Mouse (Mus musculus): ENCODE results near the gene Cabp7.
A peak's percentile ranks its signal among the peaks of the same experiment; 100 is the strongest.
"Not testable (repeated sequence)": the region's sequence is repeated elsewhere in the genome, so short reads cannot be mapped to it uniquely, and the experiment has no call there.

The Cabp7 gene

DNA sequence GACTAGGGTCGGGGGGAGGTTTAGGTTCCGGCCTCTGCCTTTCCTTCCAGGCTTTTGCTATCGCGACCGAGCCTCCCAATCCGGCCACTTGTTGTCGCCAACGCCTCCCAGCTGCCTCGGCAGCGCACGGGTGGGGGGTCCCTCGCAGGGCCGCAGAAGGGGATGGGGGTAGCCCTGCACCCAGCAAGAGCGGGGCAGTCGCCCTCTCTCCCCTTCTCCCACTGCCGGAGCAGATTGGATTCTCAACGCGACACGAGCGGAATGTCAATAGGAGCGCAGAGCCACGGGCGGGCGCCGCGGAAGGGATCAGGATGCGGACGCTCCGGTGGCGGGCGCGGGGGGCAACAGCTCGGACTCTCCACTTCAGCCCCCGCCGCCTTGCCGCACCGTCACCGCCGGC, 609 bp downstream of the Cabp7 start:
- no peak for DNase-seq (ENCODE audit: low spot score)

DNA sequence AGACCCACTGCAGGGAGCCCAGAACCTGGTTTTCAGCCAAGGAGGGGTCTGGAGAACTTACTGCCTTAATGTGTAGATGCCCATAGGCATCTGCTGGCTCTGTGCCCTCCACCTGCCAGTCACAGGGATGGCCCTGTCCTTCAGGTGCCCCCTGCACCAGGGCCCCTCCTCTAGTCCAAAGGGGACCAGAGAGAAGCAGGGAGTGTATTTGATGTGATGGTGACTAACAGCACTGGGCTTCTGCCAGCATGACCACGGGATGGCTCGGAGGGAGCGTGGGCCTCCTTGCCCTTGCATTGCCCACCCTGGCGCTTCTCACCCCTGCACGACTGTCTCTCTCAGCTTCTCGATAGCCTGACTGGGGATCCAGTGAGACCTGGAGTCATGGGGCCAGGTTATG, 1.9 kb downstream of the Cabp7 start:
- no peak for DNase-seq (ENCODE audit: low spot score)

DNA sequence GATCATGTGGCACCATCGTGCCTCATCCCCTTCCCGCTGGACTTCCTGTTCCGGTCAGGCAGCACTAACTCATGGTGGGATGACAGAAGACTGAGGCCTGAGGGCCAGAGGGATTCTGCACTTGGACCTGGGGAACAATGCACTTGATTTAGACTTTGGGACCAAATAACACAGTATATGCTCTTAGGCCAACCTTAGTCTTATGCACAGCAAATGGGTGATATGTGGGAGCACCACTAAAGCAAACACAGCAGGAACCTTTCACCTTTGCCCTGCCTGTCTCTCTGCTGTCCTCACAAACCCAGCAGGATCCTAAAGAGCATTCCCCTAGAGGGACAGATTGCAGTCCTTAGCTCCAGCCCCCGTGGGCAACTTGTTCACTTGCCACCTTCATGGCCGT, 5.8 kb downstream of the Cabp7 start:
- no peak for DNase-seq (ENCODE audit: low spot score)

DNA sequence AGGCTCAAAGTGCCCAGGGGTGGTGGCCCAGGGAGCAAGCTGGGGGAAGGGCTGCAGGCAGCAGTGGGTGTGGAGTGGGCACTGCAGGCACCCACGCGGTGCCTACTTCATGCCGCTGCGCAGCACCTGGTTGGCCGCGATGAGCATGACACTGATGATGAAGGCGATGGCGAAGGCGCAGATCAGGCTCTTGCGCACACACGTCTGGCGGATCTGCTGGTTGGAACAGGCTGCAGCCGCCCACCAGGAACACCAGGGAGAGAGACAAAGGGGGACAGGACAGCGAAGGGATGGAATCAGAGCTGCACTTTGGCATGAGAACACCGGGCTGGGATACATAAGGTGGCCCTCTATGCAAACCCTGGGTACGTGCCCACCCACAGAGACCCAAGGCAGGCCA, 7.9 kb downstream of the Cabp7 start:
- DNase-seq (ENCODE audit: low spot score), result no peak

DNA sequence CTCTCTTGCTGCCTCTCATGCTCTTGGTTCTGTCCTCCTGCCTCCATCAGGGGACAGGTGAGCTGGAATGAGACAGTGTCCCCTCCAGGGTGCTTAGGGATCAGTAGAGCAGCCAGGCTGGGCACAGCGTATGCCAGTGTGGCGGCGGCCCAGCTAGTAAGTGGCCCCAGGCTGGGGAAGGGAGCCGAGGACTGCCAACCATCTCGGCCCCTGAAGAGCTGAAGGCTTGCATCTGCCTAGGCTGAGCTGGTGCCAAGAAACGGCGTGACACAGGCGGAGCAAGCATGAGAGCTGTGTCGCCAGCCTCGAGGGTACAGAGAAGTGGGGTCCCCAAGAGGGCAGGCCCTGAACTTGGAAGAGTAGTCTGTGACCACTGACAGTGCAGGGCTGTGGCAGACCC, 8.9 kb downstream of the Cabp7 start:
- no peak for DNase-seq (ENCODE audit: low spot score)

DNA sequence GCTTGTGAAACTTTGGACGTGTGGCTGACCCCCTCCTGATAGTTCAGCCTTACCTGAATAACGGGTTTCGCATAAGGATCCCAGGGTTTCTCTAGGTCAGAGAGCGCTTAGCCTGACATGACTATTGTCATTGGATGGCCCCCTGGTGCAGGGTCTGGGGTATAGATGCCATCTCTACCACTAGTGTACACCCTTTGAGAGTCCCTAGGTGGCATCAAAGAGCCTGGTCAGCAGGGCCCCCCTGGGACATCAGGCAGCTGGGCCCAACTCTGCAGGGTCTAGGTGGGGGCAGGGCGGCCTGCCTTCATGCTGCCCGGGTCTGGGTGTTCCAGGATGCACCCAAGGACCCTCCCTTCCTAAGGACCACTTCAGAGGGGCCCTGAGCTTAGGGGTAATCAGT, 10.2 kb downstream of the Cabp7 start:
- DNase-seq (ENCODE audit: low spot score), result no peak

DNA sequence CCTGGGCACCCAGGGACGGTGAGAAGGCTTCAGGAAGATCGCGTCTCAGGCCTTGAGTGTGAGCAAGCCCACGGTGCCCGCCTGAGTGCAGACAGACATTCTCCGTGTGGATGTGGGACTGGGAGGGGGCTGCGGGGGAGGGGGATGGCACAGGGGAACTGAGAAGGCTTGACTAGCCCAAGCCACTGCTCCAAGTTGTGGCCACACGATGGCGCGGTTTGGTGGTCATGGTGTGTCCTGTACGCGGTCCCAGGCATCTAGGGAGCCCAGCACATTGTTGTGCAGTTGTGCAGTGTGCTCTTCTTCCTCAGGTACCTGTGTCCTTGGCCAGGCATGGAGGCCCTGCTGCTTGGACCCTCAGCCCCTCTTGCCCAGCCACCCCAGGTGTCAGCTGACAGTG, 12.4 kb downstream of the Cabp7 start:
- no peak for DNase-seq (ENCODE audit: low spot score)

DNA sequence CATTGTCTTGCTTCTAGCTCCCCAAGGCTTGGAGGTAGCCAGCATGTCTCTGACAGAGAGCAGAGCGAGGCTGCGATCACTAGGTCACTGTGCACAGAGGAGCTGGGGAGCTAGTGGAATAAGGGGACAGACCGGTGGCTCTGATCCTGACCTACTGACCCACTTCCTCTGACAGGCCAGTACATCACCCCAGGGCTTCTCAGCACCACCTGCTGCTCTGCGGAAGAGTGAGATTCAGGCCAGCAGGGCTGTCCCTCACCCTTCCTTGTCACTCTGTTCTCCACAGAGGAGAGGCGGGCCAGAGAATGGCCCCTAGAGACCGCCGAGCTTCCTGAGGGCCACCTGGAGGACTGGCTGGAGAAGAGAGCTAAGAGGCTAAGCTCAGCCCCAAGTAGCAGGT, 14.8 kb downstream of the Cabp7 start:
- DNase-seq (ENCODE audit: low spot score), result no peak

DNA sequence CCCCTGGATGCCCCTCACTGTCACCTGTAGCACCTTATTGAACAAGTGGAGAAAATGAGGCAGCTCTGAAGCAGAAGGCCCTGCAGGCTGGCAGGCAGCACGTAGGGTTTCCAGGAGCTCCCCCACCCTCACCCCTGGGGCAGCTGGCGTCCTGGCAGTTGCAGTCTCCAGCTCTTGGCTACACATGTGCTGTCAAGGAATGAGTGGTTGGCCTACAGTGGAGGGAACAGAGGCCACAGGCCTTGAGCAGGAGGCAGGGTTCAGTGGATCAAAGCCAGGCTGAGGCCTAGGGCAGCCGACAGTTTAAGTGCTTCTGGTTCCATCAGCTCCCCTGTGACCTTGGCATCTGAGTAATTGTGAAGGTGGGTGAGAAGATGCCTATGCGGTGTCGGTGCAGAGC, 15.7 kb downstream of the Cabp7 start:
- no peak for DNase-seq (ENCODE audit: low spot score)

DNA sequence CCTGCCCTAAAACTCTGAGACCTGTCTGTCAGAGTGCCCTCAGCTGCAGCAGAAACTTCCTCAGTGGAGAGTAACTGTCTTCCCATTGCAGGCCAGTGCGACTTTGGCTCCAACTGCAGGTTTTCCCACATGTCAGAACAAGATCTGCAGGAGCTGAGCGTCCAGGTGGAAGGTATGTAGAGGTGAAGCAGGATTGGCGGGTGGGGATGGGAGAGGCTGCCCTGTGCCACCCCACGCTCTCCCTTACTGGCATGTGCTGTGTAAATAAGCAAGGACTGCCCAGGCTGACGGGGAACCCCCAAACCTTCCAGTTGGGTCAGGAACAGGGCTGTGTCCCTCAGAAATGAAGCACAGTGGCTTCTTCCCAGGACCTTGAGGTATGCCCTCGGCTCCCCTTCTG, 16.5 kb downstream of the Cabp7 start:
- no peak for DNase-seq (ENCODE audit: low spot score)

DNA sequence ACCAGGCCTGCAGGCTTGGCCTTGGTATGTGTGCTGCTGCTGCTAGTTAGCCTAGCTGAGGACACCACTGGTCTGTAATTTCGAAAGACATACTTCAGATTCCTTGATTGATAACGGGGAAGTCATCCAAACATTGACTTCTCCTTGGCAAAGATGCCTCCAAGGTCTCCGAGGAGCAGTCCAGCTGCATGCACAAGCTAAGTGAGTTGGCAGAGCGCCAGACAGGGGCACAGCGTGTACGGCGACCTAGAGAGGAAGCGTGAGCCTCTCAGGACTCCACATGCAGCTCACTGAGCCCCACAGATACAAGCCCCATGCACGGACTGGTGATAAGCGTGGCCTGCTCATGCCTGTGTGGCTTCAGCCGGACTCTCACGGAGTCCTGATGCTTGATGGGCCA, 17.0 kb downstream of the Cabp7 start:
- no peak for DNase-seq (ENCODE audit: low spot score)

DNA sequence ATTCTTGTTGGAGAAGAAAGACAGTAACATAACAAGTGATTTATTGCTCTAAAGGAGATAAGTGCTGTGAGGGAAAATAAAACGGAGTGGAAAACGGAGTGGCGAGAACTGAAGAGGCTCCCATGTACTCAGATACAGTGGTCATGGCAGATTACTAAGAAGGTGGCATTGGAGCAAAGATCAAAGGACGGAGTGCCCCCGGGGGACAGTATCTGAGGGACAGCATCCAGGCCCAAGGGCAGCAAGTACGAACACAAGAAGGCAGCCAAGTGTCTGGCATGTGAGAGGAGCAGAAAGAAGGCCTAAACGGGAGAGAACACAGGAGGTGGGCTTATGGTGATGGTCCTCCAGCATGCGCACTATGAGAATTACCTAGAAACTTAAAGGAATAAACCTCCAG, 24.9 kb downstream of the Cabp7 start:
- no peak for DNase-seq (ENCODE audit: low spot score)

DNA sequence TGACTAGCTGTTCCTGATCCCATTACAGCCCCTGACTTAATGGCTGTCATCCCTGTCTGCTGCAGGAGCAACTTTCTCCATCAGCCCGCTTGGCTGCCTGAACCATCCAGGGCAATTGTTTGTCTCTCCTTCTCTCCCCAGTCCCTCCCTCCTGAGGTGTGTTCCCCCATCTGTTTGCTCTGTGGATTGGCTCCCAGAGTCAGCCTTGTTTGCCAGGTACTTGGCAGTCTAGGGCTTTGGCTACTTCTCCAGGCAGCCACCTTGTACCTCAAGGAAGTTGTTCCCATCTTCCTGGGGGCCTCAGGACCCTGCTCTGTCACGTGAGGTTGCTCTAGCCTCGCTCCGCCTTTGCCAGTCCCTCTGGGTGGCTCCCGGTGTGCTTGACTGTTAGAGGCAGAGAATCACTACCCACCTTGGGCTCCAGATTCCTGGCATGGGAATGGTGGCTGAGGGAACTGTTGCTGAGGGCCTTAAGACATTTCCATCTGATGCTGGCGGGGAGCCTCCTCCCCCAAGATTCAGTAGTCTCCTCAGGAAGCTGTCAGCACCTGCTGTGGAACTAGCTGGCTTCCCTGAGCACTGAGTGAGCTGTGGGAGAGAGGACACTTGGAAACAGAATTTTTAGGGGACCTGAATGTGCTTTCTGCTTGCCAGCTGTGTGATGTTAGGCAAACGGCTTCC, 25.5 kb downstream of the Cabp7 start:
- DNase-seq (ENCODE audit: low spot score), result no peak

DNA sequence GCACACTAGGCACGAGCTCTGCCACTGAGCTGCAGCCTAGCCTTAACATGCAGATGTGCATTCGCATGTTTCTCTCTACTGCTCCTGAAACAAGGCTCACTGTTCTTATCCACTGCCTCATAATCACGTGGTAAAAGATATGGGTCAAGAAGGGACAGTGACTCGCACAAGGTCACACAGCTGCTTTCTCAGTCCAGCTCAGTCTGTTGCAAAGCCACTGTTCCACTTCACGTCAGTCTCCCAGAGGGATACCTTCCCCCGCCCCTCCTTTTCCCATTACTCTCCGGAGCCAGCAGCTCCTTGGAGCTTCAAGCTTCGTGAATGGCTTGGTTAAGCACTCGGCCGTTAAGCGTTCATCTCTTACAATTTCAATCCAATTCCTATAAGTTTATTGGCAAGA, 26.2 kb downstream of the Cabp7 start:
- DNase-seq (ENCODE audit: low spot score), result no peak

DNA sequence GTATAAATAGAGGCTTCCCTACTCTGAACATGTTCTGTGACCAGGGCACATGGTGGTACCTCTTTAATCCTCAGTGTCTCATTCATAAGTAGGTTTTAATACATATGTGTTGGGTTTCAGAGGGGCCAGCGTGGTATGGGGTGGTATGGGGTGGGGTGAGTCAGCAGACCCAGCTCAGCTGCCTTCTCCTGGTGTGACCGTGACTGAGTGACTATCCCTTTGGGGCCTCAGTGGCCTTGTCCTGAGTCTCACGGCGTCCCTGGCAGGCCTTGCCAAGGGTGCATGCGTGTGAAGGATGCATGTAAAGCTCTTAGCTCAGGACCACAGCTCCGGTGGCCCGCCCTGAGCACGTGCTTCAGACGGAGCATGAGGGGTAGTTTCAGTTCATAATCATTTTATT, 26.6 kb downstream of the Cabp7 start:
- no peak for DNase-seq (ENCODE audit: low spot score)

DNA sequence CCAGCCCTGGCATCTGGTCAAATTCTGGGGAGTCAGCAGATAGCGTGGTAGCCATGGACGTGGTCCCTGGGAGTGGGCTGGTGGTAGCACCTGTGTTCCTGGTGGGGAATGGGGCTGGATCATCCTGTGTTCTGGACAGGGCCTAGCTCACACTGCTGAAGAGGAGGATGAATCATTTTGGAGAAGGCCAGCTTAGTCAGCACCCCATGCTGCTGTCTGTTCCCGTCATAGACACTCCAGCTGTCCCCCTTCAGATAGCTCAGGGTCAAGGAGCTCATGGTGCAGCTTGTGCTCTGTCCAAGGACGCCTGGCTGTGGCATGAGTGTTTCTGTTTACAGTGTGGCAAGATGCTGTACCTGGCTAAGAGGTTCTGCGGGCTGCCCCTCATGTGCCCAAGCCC, 28.0 kb downstream of the Cabp7 start:
- no peak for DNase-seq (ENCODE audit: low spot score)

DNA sequence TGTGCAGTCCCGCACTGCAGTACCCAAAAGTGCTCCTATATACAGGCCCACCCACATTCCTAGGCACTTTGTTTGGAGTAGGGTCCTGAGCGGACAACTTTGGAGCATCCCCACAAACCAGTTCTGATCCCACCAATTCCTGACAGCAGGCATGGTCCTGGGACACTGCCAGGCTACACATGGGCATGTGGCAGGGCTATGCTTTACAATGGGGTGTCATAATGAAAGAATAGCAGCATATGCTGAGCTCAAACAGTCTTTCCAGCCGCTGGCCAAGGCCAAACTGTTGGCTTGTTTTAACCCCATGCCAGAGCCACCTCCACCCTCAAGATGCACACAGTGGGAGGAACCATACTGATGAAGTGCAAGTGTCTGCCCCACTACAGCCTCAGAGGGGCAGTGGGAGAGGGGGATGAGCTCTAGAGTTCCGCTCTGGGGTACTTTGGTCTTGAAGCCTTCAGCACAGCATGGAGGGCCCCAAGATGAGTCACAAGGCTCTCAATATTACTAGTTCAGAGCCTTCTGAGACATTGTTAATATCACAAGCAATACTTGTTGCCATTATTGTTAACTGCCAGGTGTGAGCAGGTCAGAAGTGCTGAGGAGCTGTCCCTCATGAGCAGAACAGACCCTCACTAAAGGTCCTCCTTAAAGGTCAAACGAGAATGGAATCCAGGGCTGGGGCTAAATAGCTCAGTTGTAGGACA, 29.9 kb downstream of the Cabp7 start:
- DNase-seq (ENCODE audit: low spot score), result no peak

DNA sequence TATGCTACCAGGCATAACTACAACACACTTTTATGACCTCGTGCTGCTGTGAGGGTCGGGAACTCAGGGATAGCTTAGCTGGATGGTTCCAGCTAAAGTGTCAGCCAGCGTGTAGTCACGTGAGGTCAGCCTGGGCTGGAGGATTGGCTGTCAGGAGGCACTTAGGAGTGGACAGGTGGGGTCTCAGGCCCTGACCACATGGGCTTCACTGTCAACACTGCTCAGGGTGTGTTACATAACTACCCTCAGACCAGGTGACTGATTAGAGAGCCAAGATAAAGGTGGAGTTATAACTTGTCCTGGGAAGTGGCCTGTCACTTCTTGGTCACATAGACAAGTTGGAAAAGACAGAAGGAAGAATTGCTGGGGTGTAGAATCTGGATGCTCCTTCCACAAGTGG, 31.0 kb downstream of the Cabp7 start:
- no peak for DNase-seq (ENCODE audit: low spot score)

DNA sequence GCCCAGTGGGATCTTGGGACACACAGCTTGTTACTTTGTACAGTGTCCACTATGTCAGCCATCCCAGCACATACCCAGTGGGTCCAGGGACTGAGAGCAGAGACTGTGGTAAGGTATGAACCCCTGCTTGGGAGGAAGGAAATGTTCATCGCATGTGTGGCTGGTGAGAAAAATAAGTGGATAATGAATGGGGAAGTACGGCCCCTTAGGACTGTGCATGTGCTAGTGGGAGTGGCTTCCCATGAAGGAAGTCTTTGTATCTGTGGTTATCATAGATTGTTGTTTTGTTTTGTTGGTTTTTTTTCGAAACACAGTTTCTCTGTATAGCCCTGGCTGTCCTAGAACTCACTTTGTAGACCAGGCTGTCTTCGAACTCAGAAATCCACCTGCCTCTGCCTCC, 31.9 kb downstream of the Cabp7 start:
- DNase-seq (ENCODE audit: low spot score), result no peak

DNA sequence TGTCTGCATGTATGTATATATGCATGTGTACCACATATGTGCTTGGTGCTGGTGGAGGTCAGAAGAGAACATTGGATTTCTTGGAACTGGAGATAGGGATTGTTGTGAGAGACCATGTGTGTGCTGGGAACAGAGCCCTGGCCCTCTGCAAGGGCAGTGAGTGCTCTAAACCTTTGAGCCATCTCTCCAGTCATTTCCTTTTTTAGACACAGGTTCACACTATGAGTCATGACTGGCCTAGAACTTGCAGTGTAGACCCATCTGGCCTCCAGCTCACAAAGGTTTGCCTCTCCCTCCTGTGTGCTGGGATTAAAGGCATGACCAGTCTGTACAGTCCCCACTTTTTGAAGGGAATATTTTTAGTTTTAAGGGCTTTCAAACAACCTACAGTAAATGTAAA, 33.8 kb downstream of the Cabp7 start:
- DNase-seq (ENCODE audit: low spot score), result no peak

DNA sequence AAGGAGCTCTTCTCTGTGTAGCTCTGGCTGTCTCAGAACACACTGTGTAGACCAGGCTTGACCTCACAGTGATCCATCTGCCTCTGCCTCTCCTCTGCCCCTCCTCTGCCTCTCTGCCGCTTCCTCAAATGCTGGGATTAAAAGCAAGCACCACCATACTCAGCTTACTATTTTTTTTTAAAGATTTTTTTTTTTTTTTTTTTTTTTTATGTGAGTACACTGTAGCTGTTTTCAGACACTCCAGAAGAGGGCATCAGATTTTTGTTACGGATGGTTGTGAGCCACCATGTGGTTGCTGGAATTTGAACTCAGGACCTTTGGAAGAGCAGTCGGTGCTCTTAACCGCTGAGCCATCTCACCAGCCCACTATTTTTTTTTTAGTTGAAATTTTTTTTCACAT, 36.4 kb downstream of the Cabp7 start:
- not testable (repeated sequence) for DNase-seq (ENCODE audit: low spot score)

DNA sequence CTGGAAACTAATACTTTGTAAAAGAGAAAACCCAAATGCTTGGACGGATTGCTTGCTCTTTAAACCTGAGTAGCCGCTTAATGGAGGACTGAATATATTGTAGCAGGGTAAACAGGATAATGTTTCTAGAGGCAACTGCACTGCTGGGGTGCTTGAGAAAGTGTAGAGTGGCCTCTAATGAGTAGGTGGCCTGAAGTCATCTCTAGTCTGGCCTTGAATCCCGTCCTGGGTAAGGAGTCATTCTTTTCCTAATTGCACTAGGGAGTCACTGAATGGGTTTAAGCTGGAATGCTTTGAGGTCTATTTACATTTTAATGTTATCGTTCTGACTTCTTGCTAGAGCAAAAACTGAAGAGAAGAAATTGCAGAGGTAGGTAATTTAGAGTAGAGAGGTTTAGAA, 41.4 kb downstream of the Cabp7 start:
- no peak for DNase-seq (ENCODE audit: low spot score)

DNA sequence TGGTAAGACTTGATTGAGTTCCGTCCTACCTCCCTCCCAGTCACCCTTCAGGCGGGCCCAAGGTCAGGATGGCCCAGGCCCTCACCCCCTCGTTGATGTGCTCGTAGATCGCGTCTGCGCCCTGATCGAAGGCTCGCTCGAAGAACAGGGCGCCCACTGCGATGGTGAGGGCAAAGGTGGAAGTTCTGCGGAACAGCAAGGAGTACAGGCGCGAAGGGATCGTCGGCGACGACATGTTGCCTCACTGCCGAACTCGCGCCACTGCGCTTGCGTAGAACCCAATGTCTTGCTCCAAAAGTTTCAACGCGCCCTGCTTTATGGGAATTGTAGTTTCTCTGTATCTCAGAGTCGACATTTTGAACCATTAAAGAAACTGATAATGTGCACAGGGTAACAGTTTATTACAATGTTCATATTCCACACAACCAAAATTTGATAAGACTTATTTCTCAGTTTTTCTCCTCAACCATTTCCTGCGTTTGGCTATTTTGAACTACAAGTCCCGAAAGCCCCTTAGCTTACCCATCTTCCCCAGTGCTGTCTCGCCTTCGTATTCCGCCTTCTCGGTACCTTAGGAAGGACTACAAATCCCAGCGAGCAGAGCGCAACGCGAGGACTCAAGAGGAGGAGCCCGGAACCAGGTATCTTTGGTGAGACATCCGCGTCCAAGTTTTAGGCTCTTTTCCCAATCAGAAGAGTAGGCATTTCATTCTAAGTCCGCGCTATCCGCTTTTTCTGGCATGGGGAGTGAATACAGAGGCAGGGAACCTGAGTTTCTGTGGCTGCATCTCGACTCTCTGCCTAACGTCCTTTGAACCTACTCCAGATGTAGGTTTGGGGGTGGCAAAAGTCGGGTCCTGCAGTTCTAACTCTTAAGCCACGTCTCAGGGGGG, 42.3 kb downstream of the Cabp7 start, which contains the start of the genes Uqcr10 and Zmat5:
Gene Uqcr10, minus strand, starts transcription at position 271 of the 893 bp plus-strand sequence.
Gene Zmat5, plus strand, starts transcription at position 607 of the 893 bp plus-strand sequence.
- DNase-seq (ENCODE audit: low spot score), result peak; percentile 92

Measured in left cerebral cortex, adult 11 months (tissue).